Mouse (Mus musculus) lung, adult 2 months (tissue): Measurements from ENCODE around the gene Nrp2.

Source experiments
- CTCF ChIP-seq: fragments of 200-500 bp; IDR thresholded peaks from 2 replicates; pipeline ENCODE4 v1.5.1; 2011; ENCODE audit warnings: mild to moderate bottlenecking, low read length, control low read depth; ENCODE audit not compliant: insufficient read depth
- POLR2A ChIP-seq: fragments of 200-500 bp; IDR thresholded peaks from 2 replicates; pipeline ENCODE4 v1.6.1; 2011; ENCODE audit warnings: low read depth, mild to moderate bottlenecking, control low read depth, low read length, borderline replicate concordance; ENCODE audit errors: extremely low read depth

DNA sequence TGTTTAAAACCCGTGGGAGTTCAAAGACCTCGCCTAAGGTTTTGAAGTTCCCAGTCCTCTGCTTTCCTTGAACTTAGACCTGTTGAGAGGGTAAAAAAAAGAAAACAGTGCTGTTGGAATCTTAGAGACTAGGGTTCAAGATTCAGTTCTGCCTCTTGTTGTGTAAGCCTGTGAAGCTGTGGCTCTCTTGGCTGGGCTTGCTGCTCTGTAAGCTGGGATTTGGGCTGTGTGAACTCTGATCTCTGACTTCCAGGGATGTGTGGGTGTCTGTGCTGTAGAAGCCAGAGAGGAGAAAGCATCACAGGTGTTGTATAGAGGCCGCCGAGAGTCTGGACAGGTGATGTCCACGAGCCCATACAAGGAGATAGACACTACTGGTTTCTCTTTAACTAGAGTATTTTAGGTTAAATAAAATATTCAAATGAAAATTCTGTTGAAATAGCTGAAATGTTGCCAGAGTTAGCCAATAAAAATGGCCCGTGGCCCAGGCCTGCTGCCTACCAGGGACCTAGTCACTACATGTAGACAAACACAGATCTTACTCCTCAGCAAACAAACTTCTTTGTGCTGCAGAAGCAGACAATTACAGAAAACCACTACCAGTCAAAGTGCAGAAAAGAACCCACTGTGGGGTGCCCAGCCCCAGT is 120.6 kb downstream of the Nrp2 start:
- TF ChIP-seq CTCF (no peak), POLR2A (no peak)
